Mouse (Mus musculus): ENCODE measurements around the gene Gm35549.
"Not testable (repeated sequence)": the region's sequence is repeated elsewhere in the genome, so short reads cannot be mapped to it uniquely, and the experiment has no call there.

Gene Gm35549

GRCm38 (mm10) chr9:122843760-122844159, at the start of gene Gm35549:
Gene Gm35549, minus strand, starts transcription at chr9:122844035.
- no peak for DNase-seq (ENCODE audit: low read depth in 2 of 2, low spot score in 2 of 2)

- DNase-seq (ENCODE audit: low read depth in 2 of 2, low spot score in 2 of 2), result peak; percentile 47 to 63
Measured at GRCm38 (mm10) chr9:122886372-122887179, 42.7 kb upstream of the Gm35549 start.

DNA sequence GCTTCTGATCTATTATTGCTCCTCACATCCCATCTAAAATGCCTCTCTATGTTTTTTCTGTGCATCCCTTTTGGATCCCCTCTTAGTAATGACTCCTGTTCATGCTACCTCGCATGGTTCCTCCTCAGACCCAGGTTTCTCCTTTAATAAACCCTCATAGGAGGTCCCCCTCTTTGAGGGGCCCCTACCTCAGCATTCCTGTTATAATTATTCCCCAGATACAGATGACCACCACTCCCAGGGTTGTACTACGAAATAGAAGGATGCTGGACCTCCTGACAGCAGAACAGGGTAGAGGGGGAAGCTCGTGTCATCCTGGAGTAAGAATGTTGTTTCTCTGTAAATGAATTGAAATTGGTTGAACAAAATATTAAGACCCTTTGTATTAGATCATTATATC, 41.5 kb upstream of the Gm35549 start, which contains the start of gene Zkscan7:
Gene Zkscan7, plus strand, starts transcription at position 301 of the 400 bp plus-strand sequence.
- DNase-seq (ENCODE audit: low read depth in 2 of 2, low spot score in 2 of 2), result no peak

- DNase-seq (ENCODE audit: low read depth in 2 of 2, low spot score in 2 of 2), result no peak
Measured at GRCm38 (mm10) chr9:122875145-122875544, 31.3 kb upstream of the Gm35549 start.

DNA sequence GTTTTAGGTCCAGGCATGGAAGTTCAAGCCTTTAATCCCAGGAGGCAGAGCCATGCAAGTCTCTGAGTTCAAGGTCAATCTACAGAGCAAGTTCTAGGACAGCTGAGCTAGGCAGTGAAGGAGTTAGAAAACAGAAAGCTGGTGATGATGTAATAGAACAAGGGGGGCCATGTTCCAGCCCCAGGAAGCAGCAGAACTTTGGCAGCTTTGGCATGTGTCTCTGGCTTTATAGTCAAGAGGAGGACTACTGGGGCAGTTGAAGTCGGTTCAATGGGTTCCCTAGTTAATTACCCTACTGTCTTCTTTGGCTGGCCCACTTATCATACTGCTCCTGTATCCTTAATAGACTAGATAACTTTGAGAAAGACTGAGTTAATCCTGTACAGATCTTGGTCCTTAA, 30.8 kb upstream of the Gm35549 start:
- DNase-seq (ENCODE audit: low read depth in 2 of 2, low spot score in 2 of 2), result no peak

DNA sequence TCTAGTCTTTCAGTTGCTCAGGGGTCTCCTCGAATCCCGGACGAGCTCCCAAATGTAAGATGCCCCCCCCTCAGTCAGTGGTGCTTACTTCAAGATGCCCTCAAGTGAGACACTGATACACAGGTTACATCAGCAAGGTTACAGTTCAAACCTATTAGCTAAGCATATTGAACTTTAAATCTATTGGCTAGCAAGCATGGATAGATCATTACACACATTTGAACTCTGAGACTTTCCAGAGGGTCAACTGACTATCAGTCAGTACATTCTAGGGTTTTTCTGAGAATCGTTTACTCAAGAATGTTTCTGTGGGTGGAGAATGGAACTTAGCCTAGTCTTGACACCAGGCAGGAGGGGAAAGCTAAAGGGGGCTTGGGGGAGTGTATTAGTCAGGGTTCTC, 28.8 kb upstream of the Gm35549 start:
- DNase-seq (ENCODE audit: low read depth in 2 of 2, low spot score in 2 of 2), result no peak

- no peak for DNase-seq (ENCODE audit: low read depth in 2 of 2, low spot score in 2 of 2)
Measured at GRCm38 (mm10) chr9:122866192-122866591, 22.4 kb upstream of the Gm35549 start.

DNA sequence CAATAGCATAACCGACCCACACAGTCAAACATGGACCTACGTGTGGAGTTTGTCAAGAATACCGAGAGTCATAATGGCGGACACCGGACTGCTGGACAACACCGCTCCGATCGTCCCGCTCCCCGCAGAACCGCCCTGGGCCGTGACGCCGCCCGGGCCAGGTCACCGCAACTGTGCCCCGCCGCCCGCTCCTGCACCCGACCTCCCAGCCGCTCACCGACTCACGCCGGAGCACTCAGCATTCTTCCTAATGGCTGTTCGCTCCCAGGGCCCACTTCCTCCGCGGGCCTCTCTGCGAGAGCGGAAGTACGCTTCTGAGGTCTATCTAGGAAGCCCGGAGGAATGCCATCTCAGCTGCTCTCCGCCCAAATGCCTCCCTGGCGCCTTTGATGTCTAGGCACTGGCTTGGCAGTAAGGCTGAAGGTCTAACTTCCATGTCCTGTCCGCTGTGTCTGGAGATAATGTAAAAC, 21.9 kb upstream of the Gm35549 start, which contains the start of gene Zfp445:
Gene Zfp445, minus strand, starts transcription at position 310 of the 470 bp plus-strand sequence.
- DNase-seq (ENCODE audit: low read depth in 2 of 2, low spot score in 2 of 2), result peak; percentile 76 to 77

- no peak for DNase-seq (ENCODE audit: low read depth in 2 of 2, low spot score in 2 of 2)
Measured at GRCm38 (mm10) chr9:122864848-122865247, 21.0 kb upstream of the Gm35549 start.

GRCm38 (mm10) chr9:122863731-122864130, 19.9 kb upstream of the Gm35549 start:
- no peak for DNase-seq (ENCODE audit: low read depth in 2 of 2, low spot score in 2 of 2)

- DNase-seq (ENCODE audit: low read depth in 2 of 2, low spot score in 2 of 2), result no peak
Measured at GRCm38 (mm10) chr9:122860752-122861151, 16.9 kb upstream of the Gm35549 start.

DNA sequence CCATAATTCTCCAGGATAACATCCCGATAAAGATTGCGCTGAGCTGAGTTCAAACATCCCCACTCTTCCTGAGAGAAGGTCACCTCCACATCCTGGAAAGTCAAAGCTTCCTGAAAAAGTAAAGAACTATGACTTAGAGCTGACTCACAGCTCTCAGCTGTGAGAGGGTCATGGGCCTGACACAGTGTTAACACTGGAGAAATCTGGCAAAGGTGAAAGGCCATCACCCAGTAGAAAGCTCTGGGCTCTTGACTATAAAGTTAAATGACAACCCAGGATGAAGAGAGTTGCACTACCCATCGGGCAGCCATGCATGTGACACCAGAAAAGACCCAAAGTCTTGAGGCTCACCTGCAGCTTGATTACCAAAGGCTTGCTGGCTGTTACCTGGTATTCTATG, 12.9 kb upstream of the Gm35549 start:
- no peak for DNase-seq (ENCODE audit: low read depth in 2 of 2, low spot score in 2 of 2)

DNA sequence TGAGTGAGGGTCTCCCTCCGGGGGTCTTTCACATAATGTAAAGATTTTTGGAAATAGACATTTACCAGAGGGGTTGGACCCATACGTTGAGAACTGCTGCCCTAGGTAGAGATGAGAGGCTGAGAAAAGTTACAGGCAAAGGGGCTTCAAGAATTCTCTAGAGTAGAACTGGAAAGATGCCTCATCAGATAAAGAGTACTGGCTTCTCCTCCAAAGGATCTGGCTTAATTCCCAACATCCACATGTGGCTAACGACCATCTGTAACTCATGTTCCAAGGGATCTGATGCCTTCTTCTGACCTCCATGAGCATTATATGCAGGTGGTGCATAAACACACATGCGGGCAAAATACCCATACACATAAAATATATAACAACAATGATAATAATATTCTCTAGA, 11.8 kb upstream of the Gm35549 start:
- DNase-seq (ENCODE audit: low read depth in 2 of 2, low spot score in 2 of 2), result no peak

DNA sequence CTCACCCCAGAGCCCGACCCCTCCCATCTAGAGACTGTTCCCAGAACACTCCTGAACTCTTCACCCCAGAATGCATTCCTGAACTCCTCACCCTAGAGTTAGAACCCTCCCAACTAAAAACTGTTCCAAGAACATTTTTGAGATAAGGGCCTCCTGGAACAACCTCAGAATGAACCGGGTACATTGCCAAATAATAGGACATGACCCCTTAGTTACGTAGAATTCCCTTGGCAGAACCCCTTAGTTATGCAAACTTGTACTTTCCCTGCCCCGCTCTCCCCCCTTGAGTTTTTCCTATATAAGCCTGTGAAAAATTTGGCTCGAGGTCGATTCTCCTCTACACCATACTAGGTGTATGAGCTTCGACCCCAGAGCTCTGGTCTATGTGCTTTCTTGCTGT, 11.3 kb upstream of the Gm35549 start:
- DNase-seq (ENCODE audit: low read depth in 2 of 2, low spot score in 2 of 2), result not testable (repeated sequence)

DNA sequence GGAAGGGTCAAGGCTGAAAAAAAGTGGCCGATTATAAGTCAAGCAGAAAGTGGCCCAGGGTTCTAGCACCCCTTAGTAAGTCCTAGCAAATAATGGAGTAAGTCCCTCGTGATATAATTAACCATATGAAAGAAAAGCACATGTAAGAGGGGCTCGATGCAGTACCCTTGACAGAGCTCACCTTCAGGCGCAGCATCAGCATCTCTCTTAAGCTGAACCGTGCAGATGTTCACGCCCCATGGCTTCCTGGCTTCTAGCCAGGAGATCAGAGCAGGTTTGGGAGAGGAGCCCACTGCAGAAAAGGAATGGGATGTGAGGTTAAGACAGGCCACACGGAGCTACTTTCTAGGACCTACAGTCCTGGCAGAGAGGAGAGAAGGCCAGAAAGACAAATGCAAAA, 10.7 kb upstream of the Gm35549 start:
- no peak for DNase-seq (ENCODE audit: low read depth in 2 of 2, low spot score in 2 of 2)

GRCm38 (mm10) chr9:122847811-122848311, 4.0 kb upstream of the Gm35549 start:
- DNase-seq (ENCODE audit: low read depth in 2 of 2, low spot score in 2 of 2), result not testable (repeated sequence)

DNA sequence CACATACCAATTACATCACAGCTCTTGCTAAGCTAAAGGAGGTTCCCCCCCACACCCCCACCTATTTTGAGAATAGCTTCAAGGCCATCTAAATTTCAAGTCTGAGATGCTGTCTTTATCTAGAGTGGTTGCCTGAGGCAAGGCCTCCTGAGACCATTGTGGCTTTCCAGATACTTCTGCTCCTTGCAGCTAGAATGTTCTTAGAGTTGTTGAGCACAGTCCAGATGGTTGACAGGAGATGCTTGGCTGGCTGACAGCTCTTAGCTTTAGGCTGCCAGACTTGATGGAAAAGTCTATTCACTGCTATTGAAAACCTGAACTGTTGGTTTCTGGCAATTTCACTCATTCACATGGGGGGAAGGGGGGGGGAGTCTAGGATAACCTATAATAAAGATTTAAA, 2.3 kb upstream of the Gm35549 start:
- no peak for DNase-seq (ENCODE audit: low read depth in 2 of 2, low spot score in 2 of 2)

DNA sequence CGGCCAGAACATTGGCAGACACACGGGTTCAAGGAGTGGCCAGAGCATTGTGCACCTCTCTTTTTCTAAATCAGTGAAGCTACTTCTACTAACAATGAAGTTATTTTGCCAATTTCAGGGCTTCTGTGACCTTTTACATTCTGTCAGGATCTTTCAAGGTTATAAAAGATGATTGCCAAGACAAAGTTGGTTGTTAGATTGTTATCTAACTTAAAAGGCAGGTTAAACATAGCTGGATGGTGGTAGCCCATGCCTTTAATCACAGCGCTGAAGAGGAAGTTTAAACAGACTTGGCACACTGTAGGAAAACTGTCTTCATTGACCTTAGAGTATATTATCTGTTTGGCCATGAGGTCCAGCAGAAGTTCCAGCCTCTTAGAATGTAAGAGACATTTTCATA, 1.8 kb upstream of the Gm35549 start:
- no peak for DNase-seq (ENCODE audit: low read depth in 2 of 2, low spot score in 2 of 2)

DNA sequence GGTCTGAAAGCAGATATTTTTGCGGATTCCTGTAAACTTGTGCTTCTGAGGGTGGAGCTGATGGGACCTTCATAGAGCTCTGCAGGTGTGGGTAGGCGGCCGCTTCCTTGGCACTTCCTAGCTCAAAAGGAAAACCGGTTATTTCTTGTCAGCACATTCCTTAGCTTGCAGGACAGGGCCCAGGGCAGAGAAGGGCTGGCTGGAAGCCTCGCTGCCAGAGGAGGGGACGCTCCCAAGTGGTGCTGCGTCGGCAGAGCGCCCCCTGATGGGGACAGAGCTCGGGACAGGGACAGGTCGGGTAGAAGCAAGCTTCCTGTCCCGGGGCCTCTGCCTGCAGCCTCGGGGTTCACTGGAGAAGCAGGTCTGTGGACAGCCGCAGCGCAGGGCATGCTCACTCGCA, 6.2 kb downstream of the Gm35549 start:
- DNase-seq (ENCODE audit: low read depth in 2 of 2, low spot score in 2 of 2), result no peak

DNA sequence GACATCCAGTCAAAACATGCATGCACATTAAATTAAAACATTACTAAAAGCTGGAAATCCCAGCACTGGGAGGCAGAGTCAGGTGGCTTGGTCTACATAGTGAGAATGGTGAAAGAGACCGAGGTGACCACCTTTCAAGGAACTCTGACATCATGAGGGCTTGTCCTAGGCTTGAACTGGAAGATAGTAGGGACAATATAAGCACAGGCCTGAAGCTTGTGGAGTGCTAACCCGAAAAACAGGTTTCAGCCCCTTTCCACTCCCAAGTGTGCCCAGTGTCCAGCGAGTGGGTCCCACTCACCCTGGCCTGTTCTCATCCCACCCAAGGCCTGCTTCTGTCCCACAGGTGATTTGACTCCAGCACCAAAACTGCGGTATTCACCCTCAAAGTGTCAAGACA, 6.6 kb downstream of the Gm35549 start:
- DNase-seq (ENCODE audit: low read depth in 2 of 2, low spot score in 2 of 2), result no peak

DNA sequence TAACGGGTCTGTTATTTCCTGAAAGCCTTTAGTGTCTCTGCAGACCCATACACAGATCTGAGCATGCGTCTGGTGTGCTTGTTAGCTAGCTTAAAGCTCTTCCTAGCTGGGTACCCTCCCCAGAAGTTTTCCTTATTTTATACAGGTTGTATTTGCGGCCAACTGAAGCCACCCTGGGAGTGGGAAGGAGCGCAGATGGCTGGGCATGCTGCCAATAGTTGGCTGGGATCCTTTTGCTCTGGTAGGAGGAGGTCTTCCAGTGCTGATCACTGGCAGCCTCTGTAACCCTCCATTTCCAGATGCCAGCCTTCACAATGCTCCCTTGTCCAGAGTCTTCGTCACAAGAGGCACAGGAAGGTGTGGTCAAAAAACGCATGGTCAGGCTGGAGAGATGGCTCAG, 7.0 kb downstream of the Gm35549 start:
- DNase-seq (ENCODE audit: low read depth in 2 of 2, low spot score in 2 of 2), result no peak

DNA sequence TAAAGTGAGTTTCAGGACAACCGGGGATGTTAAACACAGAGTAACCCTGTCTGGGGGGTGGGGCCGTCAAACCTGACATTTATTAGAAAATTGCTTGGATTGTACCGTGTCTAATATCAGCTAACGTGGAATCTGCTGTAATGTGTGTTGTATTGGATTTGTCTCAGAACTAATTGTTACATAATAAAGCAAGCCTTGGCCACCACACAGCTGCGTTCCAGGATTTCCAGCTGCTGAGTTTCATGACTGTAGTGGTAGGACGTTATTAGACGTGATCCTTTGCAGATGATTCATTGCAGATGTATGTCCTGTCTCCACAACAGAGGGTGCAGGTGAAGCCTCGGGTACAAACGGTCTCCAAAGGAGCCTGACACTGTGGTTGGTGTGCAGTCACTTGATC, 7.7 kb downstream of the Gm35549 start:
- DNase-seq (ENCODE audit: low read depth in 2 of 2, low spot score in 2 of 2), result no peak

All from CD8-positive naive resting alpha-beta T cell, adult 2 months (primary cell).